Mouse (Mus musculus) erythroblast, embryonic 14.5 days (primary cell): Measurements from ENCODE around the gene Sh2d1b2. TPM values are rescaled to one million over a fixed set of nuclear protein-coding genes. Genes with fewer than 3 reads are reported as not detected.

Source experiments
- H3K27me3 ChIP-seq: 2 replicates; pipeline ENCODE4 v1.6.1; 2012; ENCODE audit warnings: inconsistent platforms; ENCODE audit not compliant: control insufficient read depth
- H3K36me3 ChIP-seq: 2 replicates; pipeline ENCODE4 v1.6.1; 2012; ENCODE audit warnings: mild to moderate bottlenecking, inconsistent platforms; ENCODE audit not compliant: control insufficient read depth
- H3K4me1 ChIP-seq: 2 replicates; pipeline ENCODE4 v1.6.1; 2012; ENCODE audit warnings: inconsistent platforms; ENCODE audit not compliant: control insufficient read depth
- H3K4me3 ChIP-seq: replicated peaks from 2 replicates; pipeline ENCODE3; 2012; ENCODE audit warnings: moderate library complexity, mild to moderate bottlenecking, inconsistent platforms
- H3K9me3 ChIP-seq: 2 replicates; pipeline ENCODE4 v1.6.1; 2012; ENCODE audit warnings: low read length, inconsistent platforms, mixed read lengths; ENCODE audit not compliant: control insufficient read depth
- GATA1 ChIP-seq: IDR thresholded peaks from 2 replicates; pipeline ENCODE4 v1.6.1; 2012; ENCODE audit warnings: low read length, inconsistent platforms, mixed read lengths
- TAL1 ChIP-seq: IDR thresholded peaks from 3 replicates; pipeline ENCODE4 v1.6.1; 2012; ENCODE audit warnings: low read length, inconsistent platforms, mixed read lengths
- polyA plus RNA-seq: library from polyadenylated mRNA; stranded (reverse); fragments of >175 nt; gene quantifications from 2 replicates; pipeline ENCODE4 v1.2.3, GENCODE M21; 2012

Sh2d1b2 gene
- polyA plus RNA-seq, 1 experiment: not detected

- Histone ChIP-seq H3K36me3 (no peaks in the 10 kb centered on the region; the same call in 1 of the 2 replicates), H3K4me1 (no peaks in the 10 kb centered on the region), H3K27me3 (no peaks in the 10 kb centered on the region), H3K9me3 (no peaks in the 10 kb centered on the region), H3K4me3 (no peak overlapping the region)
- TF ChIP-seq TAL1 (no peak), GATA1 (no peak)
These were observed 66.9 kb downstream of the Sh2d1b2 start for GRCm38 (mm10) chr1:170299496-170299895.

DNA sequence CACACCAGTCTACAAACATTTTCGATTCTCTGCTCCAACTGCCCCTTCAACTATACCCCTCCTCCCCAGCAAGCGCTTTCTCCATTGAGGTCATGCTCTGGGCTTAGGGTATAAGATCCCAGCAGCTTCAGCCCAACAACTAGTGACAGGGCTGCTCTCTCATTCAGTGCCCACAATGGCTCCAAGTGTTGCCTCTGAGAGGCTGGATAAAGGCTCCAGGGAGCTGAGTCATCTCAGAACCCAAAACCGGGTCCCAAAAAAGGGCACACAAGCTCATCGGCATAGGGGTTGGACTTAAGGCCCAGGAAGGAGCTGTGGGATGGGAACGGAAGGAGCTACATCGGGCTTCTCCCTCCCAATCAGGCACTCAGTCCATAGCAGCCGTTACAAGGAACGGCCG is 69.1 kb downstream of the Sh2d1b2 start:
- Histone ChIP-seq H3K36me3 (no peaks in the 10 kb centered on the region; the same call in 1 of the 2 replicates), H3K27me3 (no peaks in the 10 kb centered on the region)

DNA sequence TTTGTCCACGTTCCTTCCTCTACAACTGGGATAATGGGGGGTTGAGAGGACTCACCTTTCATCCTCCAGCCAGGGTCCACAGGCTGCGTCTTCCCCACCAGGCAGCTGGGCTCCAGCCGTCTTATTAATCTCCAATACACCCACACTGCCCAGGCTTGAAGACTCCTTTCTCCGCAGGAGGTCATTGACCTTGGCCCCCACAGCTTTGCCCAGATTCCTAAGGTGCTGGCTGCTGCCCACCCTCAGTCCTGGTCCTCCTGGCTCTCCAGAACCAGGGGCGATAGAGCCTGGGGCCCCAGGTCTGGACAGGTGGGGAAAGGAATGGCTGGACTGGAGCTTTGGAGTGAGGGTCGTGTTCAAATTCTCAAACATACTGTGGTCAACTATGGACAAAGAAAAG is 69.9 kb downstream of the Sh2d1b2 start:
- H3K27me3 ChIP-seq: no peaks in the 10 kb centered on the region

More for the DNA sequence above, 69.1 kb downstream of the Sh2d1b2 start:
- TF ChIP-seq TAL1 (no peak), GATA1 (no peak)
- Histone ChIP-seq H3K4me3 (no peak overlapping the region), H3K4me1 (no peaks in the 10 kb centered on the region), H3K9me3 (no peaks in the 10 kb centered on the region)

GRCm38 (mm10) chr1:170303103-170303502 is 70.6 kb downstream of the Sh2d1b2 start:
- TF ChIP-seq TAL1 (no peak), GATA1 (no peak)
- Histone ChIP-seq H3K27me3 (no peaks in the 10 kb centered on the region), H3K4me3 (no peak overlapping the region)

More for the DNA sequence above, 69.9 kb downstream of the Sh2d1b2 start:
- Histone ChIP-seq H3K9me3 (no peaks in the 10 kb centered on the region), H3K4me1 (no peaks in the 10 kb centered on the region), H3K4me3 (no peak overlapping the region), H3K36me3 (no peaks in the 10 kb centered on the region; the same call in 1 of the 2 replicates)
- TF ChIP-seq TAL1: no peak
- TF ChIP-seq GATA1: no peak

More at GRCm38 (mm10) chr1:170303103-170303502, 70.6 kb downstream of the Sh2d1b2 start:
- Histone ChIP-seq H3K36me3 (no peaks in the 10 kb centered on the region; the same call in 1 of the 2 replicates), H3K4me1 (no peaks in the 10 kb centered on the region), H3K9me3 (no peaks in the 10 kb centered on the region)

Other genes with a start within 250 kb of the Sh2d1b2 start
- gene Ddr2, start 122.0 kb upstream of the Sh2d1b2 start, polyA plus RNA-seq: under 0.01 TPM in 1 of 2 replicates, not detected in the other
- gene Uap1, start 57.8 kb upstream of the Sh2d1b2 start, polyA plus RNA-seq: 0.31 and 0.32 TPM in 2 replicates
- 0.07 and 0.08 TPM in 2 replicates for gene Uhmk1, start 17.4 kb upstream of the Sh2d1b2 start, polyA plus RNA-seq
- gene Sh2d1b1, start 44.6 kb downstream of the Sh2d1b2 start, polyA plus RNA-seq: not detected in 2 replicates
- gene Gm7694, start 73.6 kb downstream of the Sh2d1b2 start, polyA plus RNA-seq: 0.17 and 0.25 TPM in 2 replicates
- gene Spata46, start 76.1 kb downstream of the Sh2d1b2 start, polyA plus RNA-seq: not detected in 2 replicates